Mouse (Mus musculus) lung, postnatal 0 days (tissue): ENCODE data around the gene Fga.

Experiments used
- CTCF ChIP-seq: IDR thresholded peaks from 2 replicates; pipeline ENCODE4 v1.5.1; 2016; ENCODE audit warnings: antibody characterized with exemption, mild to moderate bottlenecking
- EP300 ChIP-seq: IDR thresholded peaks from 2 replicates; pipeline ENCODE4 v1.6.1; 2016; ENCODE audit warnings: antibody characterized with exemption, mild to moderate bottlenecking, control low read depth

- TF ChIP-seq EP300: no peak
- TF ChIP-seq CTCF: no peak
Observed at GRCm38 (mm10) chr3:83012636-83013035, 13.2 kb upstream of the Fga start.
